Mouse (Mus musculus) small intestine, adult 2 months (tissue): ENCODE results near the gene Ankub1. TPM values are rescaled to one million over a fixed set of nuclear protein-coding genes. Genes with fewer than 3 reads are reported as not detected.

ENCODE experiments used
- H3K27ac ChIP-seq: fragments of 200-500 bp; 2 replicates; pipeline ENCODE4 v1.5.1; 2012; ENCODE audit warnings: low read depth, low read length, control low read depth, inconsistent platforms; ENCODE audit not compliant: insufficient read depth
- H3K27me3 ChIP-seq: fragments of 200-500 bp; 2 replicates; pipeline ENCODE4 v1.6.1; 2012; ENCODE audit warnings: mild to moderate bottlenecking, moderate library complexity, low read length, inconsistent platforms; ENCODE audit not compliant: control insufficient read depth, insufficient read depth
- H3K36me3 ChIP-seq: fragments of 200-500 bp; 2 replicates; pipeline ENCODE4 v1.6.1; 2012; ENCODE audit warnings: mild to moderate bottlenecking, low read length, control low read depth, inconsistent platforms; ENCODE audit not compliant: control insufficient read depth, insufficient read depth
- H3K4me1 ChIP-seq: fragments of 200-500 bp; 2 replicates; pipeline ENCODE4 v1.6.1; 2012; ENCODE audit warnings: low read length, inconsistent platforms, mixed read lengths; ENCODE audit not compliant: control insufficient read depth, insufficient read depth, insufficient read length
- H3K4me3 ChIP-seq: fragments of 200-500 bp; 2 replicates; pipeline ENCODE4 v1.5.1; 2012; ENCODE audit warnings: low read depth, mild to moderate bottlenecking, control low read depth, inconsistent platforms, low read length, moderate library complexity
- CTCF ChIP-seq: fragments of 200-500 bp; IDR thresholded peaks from 2 replicates; pipeline ENCODE4 v1.5.1; 2012; ENCODE audit warnings: low read depth, mild to moderate bottlenecking, control low read depth, inconsistent platforms, low read length, moderate library complexity, mixed read lengths; ENCODE audit not compliant: insufficient replicate concordance, insufficient read length; ENCODE audit errors: extremely low read depth
- POLR2A ChIP-seq: fragments of 200-500 bp; IDR thresholded peaks from 2 replicates; pipeline ENCODE4 v1.6.1; 2012; ENCODE audit warnings: low read depth, mild to moderate bottlenecking, control low read depth, inconsistent platforms, low read length, moderate library complexity
- WGBS: fragments of 180-500 bp; shearing (Covaris S2); methylation state at CpG from one replicate; pipeline ENCODE4 v1.1.7; 2018; 5-methylcytosine and 5-hydroxymethylcytosine counted together
- polyA plus RNA-seq: library from polyadenylated mRNA; depleted of rRNA; stranded (reverse); fragments of >200 nt; gene quantifications from 2 replicates; pipeline ENCODE4 v1.2.3, GENCODE M21; 2012; rRNA removed

Gene Ankub1
- polyA plus RNA-seq, 1 experiment, result not detected

- Histone ChIP-seq H3K27me3 (no peaks in the 10 kb centered on the region), H3K27ac (no peak overlapping the region), H3K4me3 (no peak overlapping the region), H3K36me3 (no peaks in the 10 kb centered on the region), H3K4me1 (no peaks in the 10 kb centered on the region)
- WGBS, result 59% methylated on average over 3 of the region's 3 CpGs
- no peak for TF ChIP-seq POLR2A
- no peak for TF ChIP-seq CTCF
Measured at GRCm38 (mm10) chr3:57612430-57612997, 80.1 kb downstream of the Ankub1 start.

- no peak overlapping the region for H3K4me3 ChIP-seq
- H3K27me3 ChIP-seq, result no peaks in the 10 kb centered on the region
- no peak for TF ChIP-seq CTCF
- H3K27ac ChIP-seq, result no peak overlapping the region
- H3K4me1 ChIP-seq, result no peaks in the 10 kb centered on the region
- 42% methylated on average over 7 of the region's 7 CpGs for WGBS
- H3K36me3 ChIP-seq, result no peaks in the 10 kb centered on the region
Measured at GRCm38 (mm10) chr3:57611776-57612175, 80.8 kb downstream of the Ankub1 start.

Other genes starting within 250 kb of the Ankub1 start
- 5.4 and 6.3 TPM in 2 replicates for gene Wwtr1, start 116.9 kb downstream of the Ankub1 start, polyA plus RNA-seq
- gene Commd2, start 41.1 kb downstream of the Ankub1 start, polyA plus RNA-seq, result 7.2 and 9.3 TPM in 2 replicates
- 10.8 and 29.1 TPM in 2 replicates for gene Rnf13, start 43.3 kb upstream of the Ankub1 start, polyA plus RNA-seq
- 0.33 and 0.95 TPM in 2 replicates for gene Pfn2, start 155.3 kb upstream of the Ankub1 start, polyA plus RNA-seq